Mouse (Mus musculus) heart, embryonic 16.5 days (tissue): ENCODE data around the gene Slc7a8. TPM values are rescaled to one million over a fixed set of nuclear protein-coding genes. Genes with fewer than 3 reads are reported as not detected.

Source experiments
- ATAC-seq: fragments of 200-750 bp; cut with Nextera tagmentation; replicated peaks from 2 replicates; pipeline ENCODE4 v1.8.0; 2017; ENCODE audit warnings: moderate number of reproducible peaks; ENCODE audit not compliant: insufficient read depth, low FRiP score; ENCODE audit errors: extremely low read depth
- H3K27ac ChIP-seq: fragments of 300-500 bp; sonication (generic); 2 replicates; pipeline ENCODE4 v1.5.1; 2014; ENCODE audit warnings: mild to moderate bottlenecking, low read length, control low read depth, moderate library complexity
- H3K27me3 ChIP-seq: fragments of 300-500 bp; sonication (generic); 2 replicates; pipeline ENCODE4 v1.6.1; 2014; ENCODE audit warnings: low read length, mixed read lengths; ENCODE audit not compliant: control insufficient read depth, insufficient read depth
- H3K36me3 ChIP-seq: fragments of 300-500 bp; sonication (generic); 2 replicates; pipeline ENCODE4 v1.6.1; 2014; ENCODE audit not compliant: control insufficient read depth, insufficient read depth
- H3K4me1 ChIP-seq: fragments of 300-500 bp; sonication (generic); 2 replicates; pipeline ENCODE4 v1.6.1; 2014; ENCODE audit warnings: low read length, mixed read lengths; ENCODE audit not compliant: control insufficient read depth, insufficient read depth
- H3K4me2 ChIP-seq: fragments of 300-500 bp; sonication (generic); 2 replicates; pipeline ENCODE4 v1.6.1; 2014; ENCODE audit warnings: low read depth, mild to moderate bottlenecking, control low read depth, low read length
- H3K4me3 ChIP-seq: fragments of 300-500 bp; sonication (generic); 2 replicates; pipeline ENCODE4 v1.5.1; 2014; ENCODE audit warnings: mild to moderate bottlenecking, control low read depth, low read length
- H3K9ac ChIP-seq: fragments of 300-500 bp; sonication (generic); 2 replicates; pipeline ENCODE4 v1.6.1; 2014; ENCODE audit warnings: low read length, control low read depth
- H3K9me3 ChIP-seq: fragments of 300-500 bp; sonication (generic); replicated peaks from 2 replicates; pipeline ENCODE4 v1.6.1; 2016; ENCODE audit warnings: low read length; ENCODE audit not compliant: control insufficient read depth
- WGBS: fragments of 180-500 bp; shearing (Covaris S2); extraction: QIAGEN DNeasy Blood & Tissue Kit; methylation state at CpG from one replicate; pipeline ENCODE4 v1.1.7; 2014; 5-methylcytosine and 5-hydroxymethylcytosine counted together
- polyA plus RNA-seq: library from polyadenylated mRNA; unstranded; fragments of >200 nt; fragmentation: Nextera tagmentation; extraction: Ambion mirVana; gene quantifications from 2 replicates; pipeline ENCODE4 v1.2.1, GENCODE M21; 2015

Slc7a8 gene
- polyA plus RNA-seq, 1 experiment from 2014 or later: 4.0 TPM

GRCm38 (mm10) chr14:54720041-54720440 is 61.7 kb downstream of the Slc7a8 start:
- H3K4me3 ChIP-seq: no peak overlapping the region
- no peaks in the 10 kb centered on the region for H3K4me1 ChIP-seq
- no peaks in the 10 kb centered on the region for H3K27me3 ChIP-seq
- H3K36me3 ChIP-seq: no peaks in the 10 kb centered on the region
- no peak overlapping the region for H3K27ac ChIP-seq
- no peak overlapping the region for H3K4me2 ChIP-seq
- H3K9me3 ChIP-seq: no peaks in the 10 kb centered on the region
- ATAC-seq: no peak
- 88% methylated on average over 11 of the region's 11 CpGs for WGBS
- no peak overlapping the region for H3K9ac ChIP-seq

DNA sequence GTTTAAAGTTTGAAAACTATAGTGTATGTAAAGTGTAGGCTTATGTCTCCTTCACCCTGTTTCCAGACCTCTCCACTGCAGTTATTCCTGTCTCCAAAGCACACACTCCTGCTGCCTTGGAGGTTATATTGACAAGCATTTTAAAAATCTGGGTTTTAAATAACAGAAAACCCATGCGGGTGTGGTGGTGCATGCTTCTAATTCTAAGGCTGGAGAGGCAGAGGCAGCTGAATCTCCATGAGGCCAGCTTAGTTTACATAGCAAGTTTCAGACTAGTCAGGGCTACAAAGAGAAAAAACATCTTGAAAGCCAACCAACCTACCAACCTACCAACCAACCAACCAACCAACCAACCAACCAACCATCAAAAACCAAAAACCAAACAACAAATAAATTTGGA is 66.3 kb downstream of the Slc7a8 start:
- ATAC-seq: no peak
- Histone ChIP-seq H3K4me2 (no peak overlapping the region), H3K36me3 (no peaks in the 10 kb centered on the region), H3K4me3 (no peak overlapping the region), H3K9ac (no peak overlapping the region), H3K27me3 (no peaks in the 10 kb centered on the region), H3K27ac (no peak overlapping the region), H3K9me3 (no peaks in the 10 kb centered on the region), H3K4me1 (peaks cover 5% of the 10 kb centered on the region)
- 54% methylated on average over 1 of the region's 1 CpGs for WGBS

- H3K4me3 ChIP-seq: peak overlapping the region; percentile 53
- peak overlapping the region; percentile 88 for H3K4me2 ChIP-seq
- peak overlapping the region; percentile 48 for H3K9ac ChIP-seq
- H3K27ac ChIP-seq: no peak overlapping the region
- H3K9me3 ChIP-seq: no peaks in the 10 kb centered on the region
- no peaks in the 10 kb centered on the region for H3K27me3 ChIP-seq
- H3K36me3 ChIP-seq: no peaks in the 10 kb centered on the region
- peak; percentile 11; the same call in 1 of the 2 replicates for ATAC-seq
- under 1% methylated on average over 15 of the region's 15 CpGs for WGBS
- H3K4me1 ChIP-seq: peaks cover 5% of the 10 kb centered on the region
These were observed 67.1 kb downstream of the Slc7a8 start for GRCm38 (mm10) chr14:54714617-54715081.

DNA sequence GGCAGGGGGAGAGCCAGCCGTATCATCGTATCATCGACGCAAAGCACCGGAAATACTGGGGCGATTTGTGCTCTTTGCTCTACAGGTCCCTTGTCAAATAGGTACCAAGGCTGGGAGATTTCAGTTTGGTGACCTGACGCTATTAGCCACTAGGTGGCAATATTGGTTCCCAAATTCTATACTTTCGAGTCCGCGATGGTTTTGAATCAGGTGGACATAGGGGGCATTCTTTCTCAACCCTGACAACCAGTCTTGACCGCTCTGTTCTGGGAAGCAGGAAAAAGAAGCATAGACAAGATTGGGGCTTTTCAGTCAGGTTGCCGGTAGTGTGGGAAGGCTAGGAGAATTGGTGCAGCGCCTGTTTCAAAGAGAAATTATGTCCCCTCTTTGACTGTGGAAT is 67.6 kb downstream of the Slc7a8 start:
- Histone ChIP-seq H3K4me3 (peak overlapping the region; percentile 53), H3K27me3 (no peaks in the 10 kb centered on the region), H3K9ac (peak overlapping the region; percentile 48), H3K4me2 (peak overlapping the region; percentile 88), H3K36me3 (no peaks in the 10 kb centered on the region), H3K27ac (no peak overlapping the region), H3K4me1 (peaks cover 5% of the 10 kb centered on the region), H3K9me3 (no peaks in the 10 kb centered on the region)
- WGBS: 1% methylated on average over 13 of the region's 13 CpGs
- peak; percentile 25; the same call in 1 of the 2 replicates for ATAC-seq

GRCm38 (mm10) chr14:54712861-54713260 is 68.9 kb downstream of the Slc7a8 start:
- 55% methylated on average over 8 of the region's 8 CpGs for WGBS
- Histone ChIP-seq H3K36me3 (no peaks in the 10 kb centered on the region), H3K9me3 (no peaks in the 10 kb centered on the region), H3K27ac (peak overlapping the region; percentile 20; the same call in 1 of the 2 replicates), H3K27me3 (no peaks in the 10 kb centered on the region), H3K9ac (no peak overlapping the region), H3K4me1 (peaks cover 5% of the 10 kb centered on the region), H3K4me3 (no peak overlapping the region), H3K4me2 (no peak overlapping the region)
- ATAC-seq: no peak

DNA sequence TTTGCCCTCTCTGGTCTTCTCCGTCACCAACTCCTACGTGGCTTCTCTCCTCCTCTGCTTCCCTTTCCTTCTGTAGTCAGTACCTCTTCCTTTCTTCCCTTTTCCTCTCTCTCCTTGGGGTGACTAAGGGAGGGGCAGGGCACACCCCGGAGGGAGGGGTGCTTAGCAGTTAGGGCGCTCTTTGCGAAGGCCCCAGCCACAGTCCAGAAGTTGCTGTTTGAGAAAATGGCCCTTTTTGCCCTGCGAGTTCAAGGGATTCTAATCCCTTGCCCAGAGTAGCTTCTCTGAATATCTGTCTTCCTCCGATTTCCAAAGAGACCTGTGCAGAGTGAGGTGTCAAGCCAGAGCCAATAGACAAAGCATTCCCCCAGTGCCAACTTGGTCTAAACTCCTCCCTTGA is 69.7 kb downstream of the Slc7a8 start, which contains the start of gene Cebpe:
Gene Cebpe (minus strand): TSS at position 101 of the 400 bp plus-strand sequence.
- peak within 1 kb of the TSS; percentile 20; the same call in 1 of the 2 replicates for H3K27ac ChIP-seq

DNA sequence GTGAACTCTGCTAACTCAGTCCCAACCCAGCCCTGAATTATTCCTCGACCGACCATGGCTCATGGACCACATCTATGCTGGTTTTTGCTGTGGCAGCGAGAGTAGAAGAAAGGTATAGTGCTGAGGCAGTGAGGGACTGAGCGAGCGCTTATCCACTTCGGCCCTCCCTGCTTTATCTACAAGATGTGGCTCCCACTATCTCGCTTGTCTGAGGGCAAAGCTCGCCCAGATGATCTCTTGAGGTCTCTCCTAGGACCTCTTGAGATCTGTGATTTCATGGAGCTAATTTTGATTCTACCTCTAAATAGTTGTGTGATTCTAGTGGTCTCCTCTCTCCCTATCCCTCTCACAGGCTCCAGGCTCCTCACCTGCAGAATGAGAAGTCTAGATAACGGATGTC is 72.7 kb downstream of the Slc7a8 start:
- Histone ChIP-seq H3K9me3 (no peaks in the 10 kb centered on the region), H3K36me3 (no peaks in the 10 kb centered on the region), H3K4me1 (peaks cover 12% of the 10 kb centered on the region), H3K4me2 (no peak overlapping the region), H3K9ac (no peak overlapping the region), H3K27ac (no peak overlapping the region), H3K27me3 (no peaks in the 10 kb centered on the region), H3K4me3 (no peak overlapping the region)
- 70% methylated on average over 9 of the region's 9 CpGs for WGBS
- ATAC-seq: no peak

More for the DNA sequence above, 69.7 kb downstream of the Slc7a8 start, which contains the start of gene Cebpe:
- Histone ChIP-seq H3K4me2 (no peak within 1 kb of the TSS), H3K4me3 (no peak within 1 kb of the TSS), H3K4me1 (peaks cover 7% of the 10 kb centered on the region), H3K27me3 (no peaks in the 10 kb centered on the region), H3K9ac (no peak within 1 kb of the TSS), H3K9me3 (no peaks in the 10 kb centered on the region), H3K36me3 (no peaks in the 10 kb centered on the region)
- ATAC-seq: no peak
- 83% methylated on average over 7 of the region's 7 CpGs for WGBS

DNA sequence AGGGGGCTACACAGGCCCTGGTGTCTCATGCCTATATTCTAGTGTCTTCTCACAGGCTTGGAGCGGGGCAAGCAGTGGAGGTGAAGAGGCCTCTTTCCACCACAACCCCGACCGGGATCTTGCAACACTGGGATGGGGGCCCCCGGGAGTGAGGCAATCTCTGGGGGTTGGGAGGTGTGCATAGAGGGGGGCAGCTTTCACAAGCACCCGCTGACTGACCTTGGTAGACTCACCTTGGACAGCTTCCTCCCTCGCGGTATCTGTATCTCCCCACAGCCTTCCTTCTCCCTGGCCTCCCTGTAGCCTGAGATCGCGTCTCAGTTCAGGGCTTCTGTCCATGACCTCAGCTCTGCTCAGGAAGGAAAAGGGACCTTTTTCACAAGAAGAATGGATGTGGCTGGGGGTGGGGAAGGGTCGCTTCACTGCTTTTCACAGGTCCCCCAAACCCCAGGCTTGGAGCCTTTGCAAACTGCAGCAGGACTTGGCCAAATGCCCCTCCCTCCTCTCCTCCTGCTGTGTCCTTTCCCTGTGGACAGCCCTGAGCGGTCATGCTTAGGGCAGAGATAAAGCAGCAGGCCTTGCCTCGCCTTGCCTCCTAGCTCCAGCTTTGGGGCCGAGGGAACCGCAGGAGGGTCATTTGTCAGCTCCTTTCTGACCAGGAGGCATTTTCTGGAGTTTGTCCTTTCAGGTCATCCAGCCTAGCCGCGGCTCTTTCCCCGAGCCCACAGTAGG is 75.0 kb downstream of the Slc7a8 start:
- WGBS: 31% methylated on average over 17 of the region's 17 CpGs
- H3K27ac ChIP-seq: no peak overlapping the region

DNA sequence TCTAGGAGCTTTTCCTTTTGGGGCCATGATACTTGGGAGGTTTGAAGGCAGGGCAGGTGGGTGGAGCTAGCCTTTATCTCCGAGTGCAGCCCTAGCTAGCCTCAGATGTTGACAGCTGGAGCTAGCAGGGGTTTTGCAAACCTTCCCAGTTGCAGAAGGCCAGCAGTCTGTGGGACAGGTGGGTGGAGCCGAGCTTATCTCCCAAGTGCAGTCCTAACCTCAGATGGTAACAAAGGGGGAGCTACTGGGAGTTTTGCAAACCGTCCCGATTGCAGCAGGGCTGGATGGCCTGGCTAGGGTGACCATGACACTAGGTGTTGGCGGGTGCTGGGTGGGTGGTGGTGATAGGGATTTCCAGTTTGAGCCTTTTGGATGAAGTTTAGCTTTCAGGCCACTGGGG is 75.9 kb downstream of the Slc7a8 start:
- Histone ChIP-seq H3K4me2 (no peak overlapping the region), H3K9ac (no peak overlapping the region), H3K9me3 (no peaks in the 10 kb centered on the region), H3K27me3 (no peaks in the 10 kb centered on the region), H3K36me3 (no peaks in the 10 kb centered on the region), H3K4me3 (no peak overlapping the region), H3K4me1 (peaks cover 14% of the 10 kb centered on the region), H3K27ac (no peak overlapping the region)
- peak; percentile 28; the same call in 1 of the 2 replicates for ATAC-seq
- 21% methylated on average over 5 of the region's 5 CpGs for WGBS

More for the DNA sequence above, 75.0 kb downstream of the Slc7a8 start:
- H3K27me3 ChIP-seq: no peaks in the 10 kb centered on the region
- H3K9ac ChIP-seq: peak overlapping the region; percentile 34; the same call in 1 of the 2 replicates
- ATAC-seq: peak; percentile 30; the same call in 1 of the 2 replicates
- no peak overlapping the region for H3K4me3 ChIP-seq
- no peak overlapping the region for H3K4me2 ChIP-seq
- no peaks in the 10 kb centered on the region for H3K36me3 ChIP-seq
- H3K9me3 ChIP-seq: no peaks in the 10 kb centered on the region
- peaks cover 12% of the 10 kb centered on the region for H3K4me1 ChIP-seq
